Mouse (Mus musculus): ENCODE results near the gene Acaca.

The Acaca gene

DNA sequence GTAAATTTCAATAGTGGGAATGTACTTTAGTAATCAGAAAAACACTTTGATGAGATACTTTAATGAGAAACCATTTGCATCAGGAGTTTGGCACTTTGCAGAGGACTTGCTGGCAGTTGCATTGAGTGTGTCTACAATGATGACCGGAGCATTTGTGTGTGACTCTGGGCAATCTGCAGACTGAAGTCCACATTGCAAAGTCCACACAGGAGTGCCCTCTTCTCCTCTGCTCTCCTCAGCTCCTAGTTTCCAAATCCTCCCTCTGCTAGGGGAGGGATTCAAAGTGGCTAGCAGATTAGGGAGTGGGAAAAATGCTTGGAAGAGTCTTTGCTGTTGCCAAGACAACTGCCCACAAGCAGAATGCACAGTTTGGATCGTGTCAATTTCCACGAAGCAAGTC lies 16.6 kb downstream of the Acaca start:
- no peak for DNase-seq (ENCODE audit: low spot score in 2 of 2)

DNA sequence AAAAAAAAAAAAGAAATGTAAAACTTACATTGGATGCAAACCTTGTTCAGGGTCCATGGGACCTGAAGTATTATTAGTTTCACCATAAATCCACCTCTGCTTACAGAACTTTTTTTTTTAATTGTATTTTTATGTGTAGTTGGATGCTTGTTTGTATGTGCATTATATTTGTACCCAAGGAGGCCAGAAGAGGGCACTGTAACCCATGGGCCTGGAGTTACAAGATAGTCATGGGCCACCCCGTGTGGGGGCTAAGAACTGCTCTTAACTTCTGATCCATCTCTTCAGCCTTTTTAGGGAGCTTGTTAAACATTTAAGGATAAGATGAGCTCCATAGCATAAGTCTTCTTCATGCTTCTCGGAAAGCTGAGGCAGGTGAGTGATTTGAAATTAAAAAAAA lies 21.4 kb downstream of the Acaca start:
- no peak for DNase-seq (ENCODE audit: low spot score in 2 of 2)

DNA sequence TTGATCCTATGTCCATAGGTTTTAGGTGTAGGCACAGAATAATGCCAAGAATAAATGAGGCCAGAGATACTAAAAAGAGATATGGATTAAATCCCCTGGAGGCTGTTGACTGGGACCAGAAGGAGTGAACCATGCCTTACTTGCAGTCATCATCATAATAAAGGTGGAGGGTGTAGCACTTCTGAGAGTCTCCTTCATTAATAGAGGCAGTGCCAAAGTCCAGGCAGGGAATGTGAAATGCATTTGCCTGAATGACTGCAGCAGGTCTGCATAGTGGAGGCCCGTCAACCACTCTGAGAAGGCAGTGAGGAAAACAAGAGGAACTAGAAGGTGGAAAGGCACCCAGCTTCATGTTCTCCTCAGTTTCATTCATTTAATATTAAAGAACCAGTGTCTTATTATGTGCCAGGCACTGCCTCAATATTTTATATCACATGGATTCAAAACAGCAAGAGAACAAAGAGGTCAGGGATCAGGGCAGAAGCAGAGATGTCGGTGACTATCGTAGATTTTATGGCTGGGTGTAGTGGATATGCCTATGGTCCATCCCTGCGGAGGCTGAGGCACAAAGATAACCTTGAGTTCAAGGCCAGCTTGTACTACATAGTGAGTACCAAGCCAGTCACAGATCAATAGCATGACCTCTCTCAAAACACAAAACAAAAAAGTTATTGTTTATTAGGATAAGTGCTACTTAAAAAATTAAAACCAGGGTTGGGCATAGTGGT lies 27.2 kb downstream of the Acaca start:
- DNase-seq (ENCODE audit: low spot score in 2 of 2): no peak

DNA sequence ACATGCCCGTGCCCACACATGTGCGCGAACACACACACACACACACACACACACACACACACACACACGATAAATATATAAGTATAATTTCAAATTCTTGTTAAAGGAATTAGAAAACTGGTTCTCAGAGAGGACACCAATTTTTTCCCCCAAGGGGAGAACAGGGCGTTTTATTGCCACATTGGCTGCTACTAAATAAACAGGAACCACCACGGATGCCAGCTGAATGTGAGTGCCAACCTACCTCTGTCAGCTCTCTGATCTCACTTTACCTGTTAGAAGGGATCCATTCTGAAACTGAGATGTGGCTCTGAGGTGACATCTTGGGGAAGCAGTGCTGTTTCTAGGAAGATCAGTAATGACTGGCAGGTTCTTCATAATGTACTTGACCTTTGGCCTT lies 34.7 kb downstream of the Acaca start:
- DNase-seq (ENCODE audit: low spot score in 2 of 2): no peak

DNA sequence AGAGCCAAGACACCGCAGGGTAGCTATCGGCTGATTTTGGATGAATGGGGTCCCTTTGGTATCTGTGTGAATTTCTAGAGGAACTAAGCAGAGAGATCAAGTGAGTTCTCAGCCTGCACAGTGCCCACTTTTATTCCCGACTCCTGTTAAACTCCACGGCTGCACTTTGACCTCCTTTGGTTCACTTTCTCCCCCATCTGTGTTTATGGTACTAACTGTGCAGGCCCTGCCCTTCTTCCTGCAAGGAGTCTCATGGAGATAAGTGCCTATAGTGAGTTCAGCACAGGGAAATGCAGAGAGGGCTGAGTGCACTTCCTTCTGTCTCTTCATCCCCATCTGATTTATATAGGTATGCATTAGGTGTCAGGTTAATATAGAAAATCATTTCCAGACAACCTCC lies 35.1 kb downstream of the Acaca start:
- no peak for DNase-seq (ENCODE audit: low spot score in 2 of 2)

DNA sequence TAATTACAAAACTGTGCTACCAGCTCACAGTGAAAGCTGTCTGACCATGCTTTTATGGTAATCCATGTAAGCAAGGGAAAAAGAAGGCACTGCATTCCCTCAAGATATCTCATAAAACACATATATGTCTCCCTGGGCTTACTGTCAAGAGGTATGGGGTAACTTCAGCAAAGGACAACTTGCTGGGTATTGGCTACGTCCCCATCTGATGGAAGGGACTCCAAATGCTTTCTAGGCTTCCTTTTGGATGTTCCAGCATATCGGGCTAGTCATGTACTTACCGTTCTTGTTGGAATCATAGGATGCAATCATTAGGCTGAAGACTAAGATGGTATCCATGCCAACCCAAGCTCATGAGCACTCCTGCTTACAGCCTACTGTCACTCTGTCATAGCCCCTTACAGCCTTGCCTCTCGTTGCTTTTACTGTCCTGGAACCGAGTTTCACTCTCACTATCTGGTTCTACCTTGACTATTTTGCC lies 37.6 kb downstream of the Acaca start, which contains the start of gene Gm11437:
Gene Gm11437 (minus strand): TSS at position 431 of the 481 bp plus-strand sequence.
- no peak for DNase-seq (ENCODE audit: low spot score in 2 of 2)

DNA sequence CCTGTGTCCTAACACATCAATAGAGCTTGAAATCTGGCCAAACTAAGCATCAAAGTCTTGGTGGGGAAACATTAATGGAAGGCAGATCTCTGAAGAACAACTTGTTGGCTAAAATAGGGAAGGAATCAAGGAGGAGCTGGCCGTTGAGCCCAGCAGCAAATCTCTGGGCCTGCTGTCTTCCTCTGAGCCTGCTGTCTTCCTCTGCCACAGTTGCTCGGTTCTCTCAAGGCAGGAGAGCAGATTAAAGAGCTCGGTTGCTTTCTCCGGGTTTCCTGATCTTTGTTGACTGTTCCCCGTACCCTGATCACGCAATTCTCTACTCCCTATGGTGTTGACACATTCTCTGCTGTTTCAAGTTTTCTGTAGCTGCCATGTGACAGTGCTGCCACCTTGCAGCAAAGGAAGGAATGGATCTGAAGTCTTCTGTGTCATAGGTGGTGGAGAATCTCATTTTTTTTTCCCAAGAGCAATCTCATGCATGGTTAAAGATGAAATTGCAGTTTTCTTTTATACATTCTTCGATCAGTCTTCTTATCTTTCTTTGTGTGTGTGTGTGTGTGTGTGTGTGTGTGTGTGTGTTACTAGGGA lies 39.3 kb downstream of the Acaca start:
- peak; percentile 16 to 32 for DNase-seq (ENCODE audit: low spot score in 2 of 2)

DNA sequence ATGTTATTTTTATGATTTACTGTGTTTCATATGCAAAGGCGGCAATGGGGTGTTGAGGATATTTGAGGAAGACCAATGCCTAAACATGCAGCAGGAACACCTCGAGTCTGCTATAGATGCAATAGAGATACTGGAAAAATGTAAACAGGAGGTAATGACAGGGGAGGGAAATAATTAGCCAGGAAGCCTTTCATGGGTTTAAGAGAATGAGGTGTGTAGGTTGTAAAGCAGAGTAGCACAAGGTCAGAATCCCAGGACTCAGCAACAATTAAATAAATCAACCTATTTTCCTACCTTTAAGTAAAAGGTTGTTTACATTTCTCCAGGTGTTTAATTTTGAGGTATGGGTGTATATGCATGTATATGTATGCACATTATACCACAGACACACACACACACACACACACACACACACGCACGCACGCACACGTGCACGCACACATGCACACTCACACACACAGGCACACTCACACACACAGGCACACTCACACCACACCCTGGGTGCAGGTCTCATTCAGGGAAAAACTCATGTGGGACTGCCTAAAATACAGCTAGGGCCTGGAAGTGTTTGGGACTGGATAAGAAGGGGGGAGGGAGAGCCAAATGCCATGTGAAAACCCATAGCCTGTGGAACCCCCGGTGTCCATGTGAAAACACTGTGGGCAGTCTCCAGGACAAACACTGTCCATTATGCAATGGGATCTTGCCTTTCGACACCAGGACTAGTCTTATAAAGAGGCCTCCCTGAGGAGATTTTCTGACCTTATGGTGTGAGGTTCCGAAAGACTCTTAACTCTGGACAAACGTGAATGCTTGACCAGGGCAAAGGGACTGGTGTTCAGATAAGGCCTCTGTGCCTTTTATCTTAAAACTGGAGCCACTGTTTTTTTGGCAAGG lies 43.3 kb downstream of the Acaca start:
- DNase-seq (ENCODE audit: low spot score in 2 of 2): no peak

DNA sequence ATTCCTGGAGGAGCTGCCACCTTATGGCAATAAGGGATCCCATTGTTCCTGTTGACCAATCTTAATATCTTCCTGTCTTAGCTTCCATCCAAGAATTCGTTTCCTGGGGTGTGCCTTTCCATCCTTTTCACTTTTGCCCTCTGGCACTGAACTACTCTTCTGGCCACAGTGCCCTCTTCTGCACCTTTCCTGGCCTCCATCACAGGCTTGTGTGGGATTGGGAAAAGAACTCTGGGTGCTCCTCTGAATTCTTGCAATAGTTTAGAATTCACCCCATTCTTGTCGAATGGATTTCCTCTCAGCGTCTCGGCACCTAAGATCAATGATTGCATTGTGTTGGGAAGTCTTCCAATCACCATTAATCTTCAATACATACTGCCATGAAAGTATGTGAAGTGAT lies 49.1 kb downstream of the Acaca start:
- no peak for DNase-seq (ENCODE audit: low spot score in 2 of 2)

DNA sequence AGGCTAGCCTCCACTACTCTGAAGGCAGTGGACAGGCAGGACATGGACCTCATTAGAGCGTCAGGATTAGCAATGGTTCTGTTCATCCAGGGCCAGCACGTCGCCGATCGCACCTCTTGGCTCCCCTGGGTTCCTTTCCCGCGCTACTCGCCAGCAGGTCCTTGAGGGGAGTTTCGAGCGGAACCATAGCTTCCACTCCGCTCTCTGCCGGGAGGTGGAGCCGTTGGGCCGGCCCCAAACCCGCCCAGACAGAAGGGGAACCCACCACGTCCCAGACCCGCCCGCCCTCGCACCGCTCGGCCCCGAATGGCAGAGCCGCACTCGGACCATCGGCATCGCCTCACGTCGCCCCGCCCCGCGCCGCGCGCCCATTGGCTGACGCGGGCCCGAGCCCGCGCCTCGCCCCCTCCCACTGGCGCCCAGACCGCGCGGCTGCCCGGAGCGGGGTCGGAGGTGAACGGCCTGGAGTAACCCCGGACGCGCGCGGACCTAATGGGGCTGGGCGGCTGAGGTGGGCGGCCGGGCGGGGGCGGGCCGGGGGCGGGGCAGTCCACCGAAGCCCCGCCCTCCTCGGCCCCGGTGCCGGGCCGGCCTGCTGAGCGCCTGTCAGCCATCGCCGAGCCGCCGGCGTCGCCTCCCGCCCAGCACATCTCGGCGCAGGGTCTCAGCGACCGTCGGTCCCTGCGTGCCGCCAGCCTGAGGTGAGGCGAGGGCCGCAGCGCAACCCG lies 49.9 kb downstream of the Acaca start:
- peak; percentile 91 to 92 for DNase-seq (ENCODE audit: low spot score in 2 of 2)

DNA sequence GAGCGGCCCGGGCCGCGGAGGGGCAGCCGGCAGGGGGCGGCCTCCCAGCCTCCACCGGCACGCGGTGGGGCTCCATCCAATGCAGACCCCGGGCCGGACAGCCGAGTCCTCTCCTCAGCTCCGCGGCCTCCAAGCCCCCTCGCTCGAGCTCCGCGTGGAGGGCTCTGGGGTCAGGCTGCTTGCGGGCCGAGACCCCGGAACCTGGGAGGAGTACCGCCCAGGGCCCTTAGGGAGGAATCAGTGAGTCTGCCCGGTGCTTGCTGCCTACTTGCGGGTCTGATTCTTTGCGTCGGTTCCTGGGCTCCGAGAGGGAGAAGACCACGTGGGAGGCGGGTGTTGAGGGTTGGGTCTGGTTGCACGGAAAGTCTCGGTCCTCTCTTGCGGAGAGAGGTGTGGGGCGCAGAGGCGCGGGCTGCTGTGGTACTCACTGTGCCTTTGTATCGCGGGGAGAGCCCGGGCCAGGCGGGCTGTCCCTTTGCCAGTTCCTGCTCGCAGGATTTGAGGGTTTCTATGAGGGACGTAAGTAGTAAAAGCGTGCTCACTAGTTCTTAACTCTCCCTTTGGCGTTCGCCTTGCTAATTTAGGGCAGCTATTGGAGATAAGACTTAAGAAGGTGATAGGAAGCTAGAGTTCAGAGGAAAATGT lies 50.6 kb downstream of the Acaca start:
- DNase-seq (ENCODE audit: low spot score in 2 of 2): peak; percentile 56 to 64

DNA sequence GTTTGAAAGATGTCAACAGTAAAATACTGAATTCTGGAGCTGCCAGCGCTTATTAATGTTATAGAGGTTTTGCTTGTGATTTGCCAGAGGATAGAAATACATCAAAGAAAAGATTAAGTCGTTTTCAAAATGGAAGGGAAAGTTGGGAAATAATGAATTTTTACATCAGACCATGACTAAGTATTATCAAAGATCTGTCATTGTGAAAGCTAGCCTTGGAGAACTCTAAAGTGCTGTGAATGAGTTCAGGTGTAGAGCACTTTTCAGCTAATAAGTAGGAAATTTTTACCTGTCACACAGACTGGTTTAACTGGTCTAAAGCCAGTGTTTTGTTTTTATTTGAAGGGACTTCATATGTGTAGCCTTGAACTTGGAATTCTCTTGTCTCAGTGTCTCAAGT lies 51.8 kb downstream of the Acaca start:
- no peak for DNase-seq (ENCODE audit: low spot score in 2 of 2)

DNA sequence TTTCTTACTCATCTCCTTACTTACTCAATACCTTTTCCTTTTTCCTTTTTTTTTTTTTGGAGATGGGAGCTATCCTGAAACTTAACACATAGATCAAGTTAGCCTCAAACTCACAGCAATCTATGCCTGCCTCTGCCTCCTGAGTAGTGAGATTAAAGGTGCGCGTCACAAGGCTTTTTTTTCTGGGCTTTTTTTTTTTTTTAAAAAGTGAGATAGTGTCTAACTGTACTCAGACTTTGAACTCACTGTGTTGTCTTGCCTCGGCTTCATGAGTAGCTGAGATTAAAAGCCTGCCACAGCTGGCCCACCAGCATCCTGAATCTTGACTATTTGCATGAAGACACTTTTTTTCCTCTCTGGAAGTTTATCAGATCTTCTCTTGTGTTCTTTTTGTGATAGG lies 59.1 kb downstream of the Acaca start:
- no peak for DNase-seq (ENCODE audit: low spot score in 2 of 2)

DNA sequence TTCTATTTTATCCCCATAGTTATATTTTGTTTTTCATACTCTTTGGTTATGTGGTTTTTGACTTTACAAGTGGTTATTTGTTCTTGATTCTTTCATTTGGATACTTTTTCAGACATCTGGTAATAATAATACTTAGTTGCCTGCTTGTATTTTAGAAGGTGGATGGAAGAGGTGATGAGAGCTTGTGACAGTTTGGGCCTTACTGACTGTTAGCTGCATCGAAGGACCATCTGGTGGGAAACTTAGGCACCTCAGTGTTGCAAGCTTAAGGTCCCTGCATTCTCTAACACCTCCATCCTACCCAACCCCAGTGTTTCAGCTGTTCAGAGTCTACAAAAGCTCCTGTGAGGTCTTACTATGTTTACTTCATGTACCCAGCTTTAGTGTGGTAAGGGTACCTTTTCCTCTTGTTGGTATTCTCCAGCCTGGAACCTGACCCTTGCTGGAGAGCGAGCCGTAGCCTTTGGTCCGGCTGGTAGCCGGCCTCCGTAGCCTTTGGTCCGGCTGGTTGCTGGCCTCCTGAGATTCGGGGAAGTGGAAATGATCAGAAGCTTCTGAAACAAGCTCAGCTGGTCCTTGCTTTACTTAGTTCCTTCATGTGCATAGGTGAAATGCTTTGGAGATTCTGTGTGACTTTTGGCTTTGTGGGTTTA lies 61.2 kb downstream of the Acaca start:
- DNase-seq (ENCODE audit: low spot score in 2 of 2): no peak

DNA sequence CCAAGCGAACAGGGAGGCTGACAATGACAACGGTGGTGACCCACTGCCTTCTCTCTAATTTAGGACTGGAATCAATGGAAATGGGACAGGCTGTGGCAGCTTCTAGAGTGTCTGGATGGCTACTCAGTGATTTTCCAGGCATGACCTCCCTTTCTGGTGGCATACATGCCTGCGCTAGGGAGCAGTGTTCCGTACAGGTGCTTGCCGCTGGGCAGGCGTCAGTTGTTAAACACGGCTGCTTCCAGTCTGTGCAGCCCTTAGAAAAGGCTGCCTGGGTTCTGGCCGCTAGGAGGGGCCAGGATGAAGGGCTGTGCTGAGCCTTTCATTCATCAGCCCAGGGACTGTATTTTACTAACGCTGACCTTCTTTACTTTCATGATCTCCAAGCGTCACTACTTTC lies 63.8 kb downstream of the Acaca start:
- DNase-seq (ENCODE audit: low spot score in 2 of 2): no peak

DNA sequence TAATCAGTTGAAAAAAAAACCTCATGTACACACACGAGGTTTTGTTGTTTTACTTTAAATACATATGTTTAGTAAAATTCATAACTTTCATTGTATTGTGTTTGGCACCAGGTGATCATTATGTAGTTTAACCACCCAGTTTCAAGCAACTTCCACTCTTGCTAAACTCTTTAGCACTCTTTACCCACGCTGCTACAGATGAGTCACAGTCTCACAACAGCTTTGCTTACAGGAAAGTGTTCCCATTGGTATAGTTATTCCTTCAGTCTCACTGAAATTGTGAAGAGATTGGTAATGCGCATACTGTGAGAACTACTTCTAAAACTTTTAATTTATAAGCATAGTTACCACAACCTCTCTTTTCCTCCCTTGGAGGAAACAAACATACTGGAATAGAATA lies 65.3 kb downstream of the Acaca start:
- DNase-seq (ENCODE audit: low spot score in 2 of 2): no peak

DNA sequence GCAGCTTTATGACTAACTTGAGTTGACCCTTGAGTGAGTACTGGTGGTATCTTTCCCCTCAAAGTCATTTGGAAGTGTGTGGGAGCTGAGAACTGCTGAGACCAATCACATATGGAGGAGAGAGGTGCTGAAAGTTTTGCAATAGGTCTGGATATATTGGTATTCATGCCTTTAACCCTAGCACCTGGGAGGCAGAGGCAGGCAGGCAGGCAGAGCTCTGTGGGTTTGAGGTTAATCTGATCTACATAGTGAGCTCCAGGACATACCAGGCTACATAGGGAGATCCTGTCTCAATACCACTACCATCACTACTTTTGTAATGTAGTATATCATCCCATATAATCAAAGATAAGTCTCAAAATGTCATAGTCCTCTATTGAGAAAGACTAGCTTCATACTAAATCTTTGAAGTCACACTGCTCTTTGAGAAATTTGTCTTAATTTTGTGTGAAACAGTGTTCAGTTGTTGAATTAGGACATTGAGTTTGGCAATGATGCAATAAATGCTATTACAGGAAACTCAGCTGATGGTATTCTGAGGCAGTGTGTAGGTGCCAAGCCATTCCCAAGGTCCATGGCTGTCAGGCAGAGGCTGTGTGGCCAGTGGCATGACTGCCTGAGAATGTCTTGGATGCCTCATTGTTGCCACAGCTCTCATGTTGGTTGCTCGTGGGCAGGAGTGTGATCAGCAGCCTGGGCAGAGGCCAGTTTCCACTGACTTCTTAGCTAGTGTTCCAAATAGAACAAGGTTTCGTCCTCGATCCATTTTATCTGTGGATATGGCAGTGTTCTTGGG lies 68.3 kb downstream of the Acaca start:
- DNase-seq (ENCODE audit: low spot score in 2 of 2): no peak

DNA sequence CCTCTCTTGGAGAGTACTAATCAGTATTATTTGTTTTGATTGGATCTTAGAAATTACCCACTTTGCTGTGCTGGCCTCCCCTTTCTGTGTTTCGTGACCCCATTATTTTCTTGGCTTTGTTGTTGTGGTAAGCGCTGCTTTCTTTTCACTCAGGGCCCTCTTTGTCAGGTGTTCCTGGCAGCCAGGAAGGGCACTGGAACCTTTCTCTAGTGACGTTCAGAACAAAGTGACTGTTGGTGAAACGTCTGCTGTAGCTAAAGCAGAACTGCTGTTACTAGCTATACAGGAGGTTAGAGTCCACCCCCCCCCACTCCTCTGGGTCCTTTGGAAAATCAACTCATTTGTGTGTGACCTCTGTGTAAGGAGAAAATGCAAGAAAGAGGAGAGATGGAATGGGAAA lies 76.3 kb downstream of the Acaca start:
- DNase-seq (ENCODE audit: low spot score in 2 of 2): no peak

DNA sequence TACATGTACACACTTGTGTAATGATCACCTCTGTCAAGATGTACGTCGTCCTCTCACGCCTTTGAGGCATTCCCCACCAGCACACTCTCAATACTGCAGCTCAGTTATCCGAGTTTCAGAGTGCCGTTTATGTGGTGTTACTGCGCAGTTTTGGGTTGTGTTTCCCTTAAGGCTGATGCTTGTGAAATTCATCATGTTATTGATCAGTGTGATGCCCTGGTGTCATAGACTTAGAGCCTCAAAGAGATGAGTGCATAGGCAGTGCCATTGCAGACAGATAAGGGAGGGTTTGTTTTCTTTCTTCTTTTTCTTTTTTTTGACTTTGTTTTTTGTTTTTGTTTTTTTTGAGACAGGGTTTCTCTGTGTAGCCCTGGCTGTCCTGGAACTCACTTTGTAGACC lies 81.4 kb downstream of the Acaca start:
- no peak for DNase-seq (ENCODE audit: low spot score in 2 of 2)

DNA sequence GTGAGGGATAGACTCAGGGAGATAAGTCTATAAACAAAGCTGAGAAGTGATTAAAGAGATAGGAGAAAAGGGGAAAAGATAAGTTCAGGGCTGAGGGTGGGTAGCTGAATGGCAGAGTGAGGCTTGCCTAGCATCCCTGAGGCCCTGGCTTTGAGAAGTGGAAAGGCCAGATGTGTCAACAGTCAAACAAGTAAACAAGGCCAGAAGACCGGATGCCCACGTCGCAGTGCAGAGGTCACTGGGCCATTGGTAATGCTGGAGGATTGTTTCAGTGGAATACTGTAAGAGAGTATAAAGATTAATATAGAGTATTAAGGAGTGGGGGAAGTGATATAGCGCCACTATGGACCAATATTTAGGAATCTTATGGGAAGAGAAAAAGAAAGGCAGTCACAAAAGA lies 89.5 kb downstream of the Acaca start:
- no peak for DNase-seq (ENCODE audit: low spot score in 2 of 2)
